Mouse (Mus musculus): ENCODE results near the gene Zfp768. TPM values are rescaled to one million over a fixed set of nuclear protein-coding genes. Genes with fewer than 3 reads are reported as not detected.

Gene Zfp768
- polyA plus RNA-seq, 1 experiment from 2014 or later, result 17.6 TPM

- Histone ChIP-seq H3K9ac (ENCODE audit: low read length) (no peak within 1 kb of the TSS), H3K4me2 (ENCODE audit: low read depth, low read length) (no peak within 1 kb of the TSS), H3K36me3 (ENCODE audit: control insufficient read depth, insufficient read depth, low read length) (no peaks in the 10 kb centered on the region), H3K9me3 (ENCODE audit: control insufficient read depth, low read length) (no peaks in the 10 kb centered on the region), H3K4me1 (replicated peaks; ENCODE audit: control insufficient read depth, insufficient read depth, low read length) (no peaks in the 10 kb centered on the region), H3K4me3 (ENCODE audit: low read length) (no peak within 1 kb of the TSS), H3K27ac (ENCODE audit: low read length) (no peak within 1 kb of the TSS), H3K27me3 (ENCODE audit: control insufficient read depth, insufficient read depth, low read depth, low read length) (no peaks in the 10 kb centered on the region)
- 66% methylated on average over 11 of the region's 11 CpGs for WGBS
- no peak for ATAC-seq (ENCODE audit: low read depth)
Measured at GRCm38 (mm10) chr7:127296098-127296497, 49.3 kb downstream of the Zfp768 start, which contains the start of gene Itgal. Gene Itgal, plus strand, starts transcription at chr7:127296260.

Other genes starting within 250 kb of the Zfp768 start
- gene Qprt, start 223.4 kb downstream of the Zfp768 start, polyA plus RNA-seq (2015; fragmentation: Nextera tagmentation; extraction: Ambion mirVana), result 0.43 and 1.2 TPM in 2 replicates
- 0.44 and 0.70 TPM in 2 replicates for gene Spn, start 207.8 kb downstream of the Zfp768 start, polyA plus RNA-seq (2015; fragmentation: Nextera tagmentation; extraction: Ambion mirVana)
- gene Cd2bp2, start 149.5 kb downstream of the Zfp768 start, polyA plus RNA-seq (2015; fragmentation: Nextera tagmentation; extraction: Ambion mirVana), result 53.9 and 54.0 TPM in 2 replicates
- gene Tbc1d10b, start 137.1 kb downstream of the Zfp768 start, polyA plus RNA-seq (2015; fragmentation: Nextera tagmentation; extraction: Ambion mirVana), result 20.5 and 23.8 TPM in 2 replicates
- 47.4 and 105 TPM in 2 replicates for gene Mylpf, start 136.7 kb downstream of the Zfp768 start, polyA plus RNA-seq (2015; fragmentation: Nextera tagmentation; extraction: Ambion mirVana)
- 27.7 and 32.3 TPM in 2 replicates for gene Zfp553, start 112.5 kb downstream of the Zfp768 start, polyA plus RNA-seq (2015; fragmentation: Nextera tagmentation; extraction: Ambion mirVana)
- gene Sept1, start 112.5 kb downstream of the Zfp768 start, polyA plus RNA-seq (2015; fragmentation: Nextera tagmentation; extraction: Ambion mirVana), result 23.2 and 23.4 TPM in 2 replicates
- gene Zfp771, start 101.3 kb downstream of the Zfp768 start, polyA plus RNA-seq (2015; fragmentation: Nextera tagmentation; extraction: Ambion mirVana), result 36.9 and 48.7 TPM in 2 replicates
- 138 and 147 TPM in 2 replicates for gene Dctpp1, start 84.9 kb downstream of the Zfp768 start, polyA plus RNA-seq (2015; fragmentation: Nextera tagmentation; extraction: Ambion mirVana)
- 49.6 and 54.5 TPM in 2 replicates for gene Sephs2, start 71.5 kb downstream of the Zfp768 start, polyA plus RNA-seq (2015; fragmentation: Nextera tagmentation; extraction: Ambion mirVana)
- 2.1 and 3.1 TPM in 2 replicates for gene Itgal, start 49.3 kb downstream of the Zfp768 start, polyA plus RNA-seq (2015; fragmentation: Nextera tagmentation; extraction: Ambion mirVana)
- 8.4 and 9.9 TPM in 2 replicates for gene Zfp747, start 30.5 kb upstream of the Zfp768 start, polyA plus RNA-seq (2015; fragmentation: Nextera tagmentation; extraction: Ambion mirVana)
- 7.3 and 8.0 TPM in 2 replicates for gene 9130019O22Rik, start 41.6 kb upstream of the Zfp768 start, polyA plus RNA-seq (2015; fragmentation: Nextera tagmentation; extraction: Ambion mirVana)
- gene E430018J23Rik, start 48.0 kb upstream of the Zfp768 start, polyA plus RNA-seq (2015; fragmentation: Nextera tagmentation; extraction: Ambion mirVana), result 5.7 and 6.6 TPM in 2 replicates
- gene Zfp764, start 61.2 kb upstream of the Zfp768 start, polyA plus RNA-seq (2015; fragmentation: Nextera tagmentation; extraction: Ambion mirVana), result 9.1 and 9.3 TPM in 2 replicates
- gene Zfp688, start 76.5 kb upstream of the Zfp768 start, polyA plus RNA-seq (2015; fragmentation: Nextera tagmentation; extraction: Ambion mirVana), result 24.9 and 25.3 TPM in 2 replicates
- 6.4 and 6.7 TPM in 2 replicates for gene Zfp689, start 103.6 kb upstream of the Zfp768 start, polyA plus RNA-seq (2015; fragmentation: Nextera tagmentation; extraction: Ambion mirVana)
- gene Prr14, start 114.0 kb upstream of the Zfp768 start, polyA plus RNA-seq (2015; fragmentation: Nextera tagmentation; extraction: Ambion mirVana), result 38.6 and 43.3 TPM in 2 replicates
- 9.9 and 11.1 TPM in 2 replicates for gene Fbrs, start 133.6 kb upstream of the Zfp768 start, polyA plus RNA-seq (2015; fragmentation: Nextera tagmentation; extraction: Ambion mirVana)
- 33.7 and 37.9 TPM in 2 replicates for gene Srcap, start 166.4 kb upstream of the Zfp768 start, polyA plus RNA-seq (2015; fragmentation: Nextera tagmentation; extraction: Ambion mirVana)
- gene Gm42715, start 174.0 kb upstream of the Zfp768 start, polyA plus RNA-seq (2015; fragmentation: Nextera tagmentation; extraction: Ambion mirVana), result 14.6 and 15.2 TPM in 2 replicates
- gene Tmem265, start 215.8 kb upstream of the Zfp768 start, polyA plus RNA-seq (2015; fragmentation: Nextera tagmentation; extraction: Ambion mirVana), result 8.4 and 8.7 TPM in 2 replicates
- gene Phkg2, start 227.8 kb upstream of the Zfp768 start, polyA plus RNA-seq (2015; fragmentation: Nextera tagmentation; extraction: Ambion mirVana), result 36.9 and 40.0 TPM in 2 replicates
- gene Ccdc189, start 243.0 kb upstream of the Zfp768 start, polyA plus RNA-seq (2015; fragmentation: Nextera tagmentation; extraction: Ambion mirVana), result 23.6 and 23.7 TPM in 2 replicates
- gene Rnf40, start 243.2 kb upstream of the Zfp768 start, polyA plus RNA-seq (2015; fragmentation: Nextera tagmentation; extraction: Ambion mirVana), result 47.6 and 51.1 TPM in 2 replicates

Measured in lung, embryonic 16.5 days (tissue).